Mouse (Mus musculus) liver, embryonic 14.5 days (tissue): ENCODE results near the gene Plcd3. TPM values are rescaled to one million over a fixed set of nuclear protein-coding genes. Genes with fewer than 3 reads are reported as not detected.

ENCODE experiments used
- ATAC-seq: fragments of 200-750 bp; cut with Nextera tagmentation; 2 replicates; pipeline ENCODE4 v1.8.0; 2017; ENCODE audit warnings: moderate number of reproducible peaks, mild to moderate bottlenecking, moderate library complexity; ENCODE audit not compliant: insufficient read depth
- DNase-seq, 3 experiments: peaks; one replicate each; pipeline ENCODE4 v3.0.0-alpha.2; 2012 to 2013; ENCODE audit warnings: low read depth in 3 of 3, low spot score in 3 of 3
- H3K27ac ChIP-seq: fragments of 300-500 bp; sonication (generic); 2 replicates; pipeline ENCODE4 v1.5.1; 2014; ENCODE audit warnings: moderate library complexity, mild to moderate bottlenecking, control low read depth, inconsistent platforms
- H3K27me3 ChIP-seq: fragments of 300-500 bp; sonication (generic); 2 replicates; pipeline ENCODE4 v1.6.1; 2014; ENCODE audit warnings: mild to moderate bottlenecking, low read length, moderate library complexity; ENCODE audit not compliant: control insufficient read depth, insufficient read depth
- H3K36me3 ChIP-seq: fragments of 300-500 bp; sonication (generic); replicated peaks from 2 replicates; pipeline ENCODE4 v1.6.1; 2014; ENCODE audit warnings: low read depth; ENCODE audit not compliant: control insufficient read depth, insufficient read depth
- H3K4me1 ChIP-seq, 2 experiments: fragments of 200-500 bp in 1 of 2; fragments of 300-500 bp in 1 of 2; sonication (generic) in 1 of 2; replicated peaks; 2 replicates each; pipeline ENCODE4 v1.6.1; 2012 to 2014; ENCODE audit warnings: antibody characterized with exemption in 1 of 2, inconsistent platforms in 1 of 2, low read length in 1 of 2; ENCODE audit not compliant: control insufficient read depth in 2 of 2, insufficient read depth in 2 of 2
- H3K4me2 ChIP-seq: fragments of 300-500 bp; sonication (generic); 2 replicates; pipeline ENCODE4 v1.6.1; 2014; ENCODE audit warnings: low read depth, mild to moderate bottlenecking, control low read depth, moderate library complexity
- H3K4me3 ChIP-seq, 2 experiments: fragments of 200-500 bp in 1 of 2; fragments of 300-500 bp in 1 of 2; sonication (generic) in 1 of 2; 2 replicates each; pipeline ENCODE4 v1.5.1; 2012 to 2014; ENCODE audit warnings: low read depth in 2 of 2, low read length in 2 of 2, mild to moderate bottlenecking in 2 of 2, control low read depth in 1 of 2, inconsistent platforms in 1 of 2, moderate library complexity in 1 of 2; ENCODE audit not compliant: insufficient read depth in 1 of 2
- H3K9ac ChIP-seq: fragments of 300-500 bp; sonication (generic); replicated peaks from 2 replicates; pipeline ENCODE4 v1.6.1; 2014; ENCODE audit warnings: mild to moderate bottlenecking, control low read depth, moderate library complexity
- H3K9me3 ChIP-seq: fragments of 300-500 bp; sonication (generic); 2 replicates; pipeline ENCODE4 v1.6.1; 2016; ENCODE audit warnings: low read length, mixed read lengths; ENCODE audit not compliant: control insufficient read depth
- CTCF ChIP-seq: IDR thresholded peaks from 2 replicates; pipeline ENCODE4 v1.5.1; 2016; ENCODE audit warnings: antibody characterized with exemption, low read depth, control low read depth
- EP300 ChIP-seq: IDR thresholded peaks from 2 replicates; pipeline ENCODE4 v1.6.1; 2016; ENCODE audit warnings: antibody characterized with exemption, low read depth
- WGBS: fragments of 180-500 bp; shearing (Covaris S2); extraction: QIAGEN DNeasy Blood & Tissue Kit; methylation state at CpG from one replicate; pipeline ENCODE4 v1.1.7; 2014; ENCODE audit not compliant: insufficient replicate concordance; 5-methylcytosine and 5-hydroxymethylcytosine counted together
- polyA plus RNA-seq, 2 experiments: library from polyadenylated mRNA; depleted of rRNA in 1 of 2; stranded (reverse) in 1 of 2; unstranded in 1 of 2; fragments of >200 nt; fragmentation: Nextera tagmentation in 1 of 2; extraction: Ambion mirVana in 1 of 2; gene quantifications; 2 replicates each; pipeline versions ENCODE4 v1.2.1 to v1.2.3; 2012 to 2014

The Plcd3 gene
- polyA plus RNA-seq, 2 experiments = 0.29 to 0.31 TPM

DNA sequence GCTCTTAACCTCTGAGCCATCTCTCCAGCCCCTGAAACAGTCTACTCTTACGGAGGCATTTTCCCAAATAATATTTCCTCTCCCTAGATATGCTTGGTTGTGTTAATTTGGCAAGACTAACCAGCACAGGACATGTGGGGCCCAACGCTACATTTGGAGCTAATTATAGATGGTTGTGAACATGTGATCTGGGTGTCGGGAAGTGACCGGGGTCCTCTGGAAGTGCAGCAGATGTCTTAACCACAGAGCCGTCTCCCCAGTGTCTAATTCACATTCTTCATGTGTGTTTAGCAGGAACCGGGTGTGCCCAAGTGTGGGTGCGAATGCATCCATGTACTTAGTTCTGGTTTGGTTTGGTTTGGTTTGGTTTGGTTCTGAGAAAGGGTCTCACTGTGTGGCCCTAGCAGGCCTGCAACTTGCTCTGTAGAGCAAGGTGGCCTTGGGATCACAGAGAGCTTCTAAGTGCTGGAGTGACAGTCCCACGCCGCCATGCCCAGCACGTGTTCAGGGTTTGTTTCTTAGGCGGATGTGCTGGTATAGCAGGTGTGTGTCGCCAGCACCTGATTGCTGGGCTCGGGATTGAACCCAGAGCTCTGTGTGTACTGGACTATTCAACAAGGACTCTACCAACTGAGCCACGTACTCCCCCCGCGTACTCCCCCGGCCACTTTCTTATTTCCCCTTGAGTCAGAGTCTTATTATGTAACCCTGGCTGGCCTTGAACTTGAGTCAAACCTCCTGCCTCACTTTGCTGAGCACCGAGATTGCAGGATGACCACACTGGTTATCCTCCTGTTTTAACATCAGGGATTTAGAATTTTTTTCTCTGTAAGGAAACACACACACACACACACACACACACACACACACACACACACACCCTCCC, 48.0 kb downstream of the Plcd3 start:
- no peak for DNase-seq
- Histone ChIP-seq H3K9ac (no peak overlapping the region), H3K27ac (no peak overlapping the region), H3K4me2 (no peak overlapping the region), H3K27me3 (no peaks in the 10 kb centered on the region), H3K4me3 (no peak overlapping the region), H3K4me1 (no peaks in the 10 kb centered on the region), H3K9me3 (no peaks in the 10 kb centered on the region), H3K36me3 (peaks cover 54% of the 10 kb centered on the region)
- WGBS = 83% methylated on average over 18 of the region's 18 CpGs
- no peak for ATAC-seq
- TF ChIP-seq CTCF (no peak), EP300 (no peak)

- no peaks in the 10 kb centered on the region for H3K27me3 ChIP-seq
- no peak overlapping the region for H3K27ac ChIP-seq
- TF ChIP-seq EP300 = no peak
- H3K9ac ChIP-seq = no peak overlapping the region
- H3K36me3 ChIP-seq = peaks cover 49% of the 10 kb centered on the region
- no peak overlapping the region for H3K4me3 ChIP-seq
- H3K9me3 ChIP-seq = no peaks in the 10 kb centered on the region
- 83% methylated on average over 6 of the region's 6 CpGs for WGBS
- no peak for ATAC-seq
- H3K4me2 ChIP-seq = no peak overlapping the region
- H3K4me1 ChIP-seq = no peaks in the 10 kb centered on the region
- no peak for DNase-seq
Measured at GRCm38 (mm10) chr11:103052078-103052477, 49.4 kb downstream of the Plcd3 start.

DNA sequence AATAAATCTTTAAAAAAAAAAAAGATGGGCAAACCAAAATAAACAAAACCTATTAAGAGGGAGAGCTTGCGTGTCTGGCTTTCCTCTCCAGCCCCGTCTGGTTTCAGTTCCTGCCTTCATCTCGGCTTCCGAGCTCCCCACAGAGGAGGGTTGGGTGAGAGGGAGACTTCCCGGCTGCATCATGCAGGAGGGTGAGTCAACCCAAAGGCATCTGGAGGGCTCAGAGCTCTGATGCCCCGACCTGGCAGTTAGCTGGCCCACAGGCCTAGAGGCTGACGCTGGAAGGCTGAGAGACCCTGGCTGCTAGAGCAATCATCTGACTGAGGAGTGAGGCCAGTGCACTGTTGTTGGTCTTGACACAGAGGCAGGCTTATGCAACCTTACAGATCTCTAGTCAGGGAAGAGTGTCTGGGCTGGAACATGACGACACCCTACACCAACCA, 50.2 kb downstream of the Plcd3 start:
- ATAC-seq (no peak), DNase-seq (no peak)
- peaks cover 47% of the 10 kb centered on the region for H3K36me3 ChIP-seq
- no peaks in the 10 kb centered on the region for H3K9me3 ChIP-seq
- H3K27ac ChIP-seq = no peak overlapping the region
- H3K27me3 ChIP-seq = no peaks in the 10 kb centered on the region
- H3K4me2 ChIP-seq = no peak overlapping the region
- H3K9ac ChIP-seq = no peak overlapping the region
- no peak overlapping the region for H3K4me3 ChIP-seq
- TF ChIP-seq EP300 = no peak
- TF ChIP-seq CTCF = no peak
- no peaks in the 10 kb centered on the region for H3K4me1 ChIP-seq
- 68% methylated on average over 8 of the region's 8 CpGs for WGBS

GRCm38 (mm10) chr11:103050153-103050552, 51.3 kb downstream of the Plcd3 start:
- TF ChIP-seq CTCF (no peak), EP300 (no peak)
- Histone ChIP-seq H3K4me1 (no peaks in the 10 kb centered on the region), H3K4me2 (no peak overlapping the region), H3K27ac (no peak overlapping the region), H3K9me3 (no peaks in the 10 kb centered on the region), H3K27me3 (no peaks in the 10 kb centered on the region), H3K36me3 (peaks cover 41% of the 10 kb centered on the region), H3K4me3 (no peak overlapping the region), H3K9ac (no peak overlapping the region)
- DNase-seq = no peak
- 91% methylated on average over 9 of the region's 9 CpGs for whole genome bisulfite sequencing
- no peak for ATAC-seq

GRCm38 (mm10) chr11:103049611-103050010, 51.8 kb downstream of the Plcd3 start:
- ATAC-seq (no peak), DNase-seq (no peak)
- H3K4me2 ChIP-seq = no peak overlapping the region
- WGBS = 88% methylated on average over 5 of the region's 5 CpGs
- TF ChIP-seq CTCF (no peak), EP300 (no peak)
- peaks cover 43% of the 10 kb centered on the region for H3K36me3 ChIP-seq
- no peaks in the 10 kb centered on the region for H3K27me3 ChIP-seq
- H3K9ac ChIP-seq = no peak overlapping the region
- H3K4me3 ChIP-seq = no peak overlapping the region
- no peaks in the 10 kb centered on the region for H3K4me1 ChIP-seq
- H3K9me3 ChIP-seq = no peaks in the 10 kb centered on the region
- no peak overlapping the region for H3K27ac ChIP-seq
